Mouse (Mus musculus) MEL-GATA-1-ER (cell line): Measurements from ENCODE around the gene Sar1a.
A peak's percentile ranks its signal among the peaks of the same experiment; 100 is the strongest.

Experiments used
- DNase-seq: peaks from one replicate; pipeline ENCODE4 v3.0.0-alpha.2; 2012; ENCODE audit warnings: low read depth; ENCODE audit errors: extremely low read depth

The Sar1a gene

GRCm38 (mm10) chr10:61680015-61680913, at the start of gene Sar1a:
TSS of gene Sar1a (plus strand) at chr10:61680299.
- peak; percentile 86 for DNase-seq

- DNase-seq: no peak
These were observed 47.7 kb upstream of the Sar1a start for GRCm38 (mm10) chr10:61632445-61632844.

GRCm38 (mm10) chr10:61637055-61637454, 43.0 kb upstream of the Sar1a start:
- DNase-seq: no peak

- no peak for DNase-seq
These were observed 39.7 kb upstream of the Sar1a start for GRCm38 (mm10) chr10:61640363-61640762.

- DNase-seq: no peak
These were observed 33.5 kb upstream of the Sar1a start for GRCm38 (mm10) chr10:61646557-61646956.

GRCm38 (mm10) chr10:61647790-61648736, 32.0 kb upstream of the Sar1a start, which contains the start of gene Ppa1:
TSS of gene Ppa1 (plus strand) at chr10:61648552.
- peak; percentile 56 for DNase-seq

- peak; percentile 11 for DNase-seq
These were observed 31.1 kb upstream of the Sar1a start for GRCm38 (mm10) chr10:61648737-61649645.

GRCm38 (mm10) chr10:61654105-61654504, 26.0 kb upstream of the Sar1a start:
- DNase-seq: no peak

GRCm38 (mm10) chr10:61654691-61655090, 25.4 kb upstream of the Sar1a start:
- no peak for DNase-seq

- DNase-seq: no peak
These were observed 24.9 kb upstream of the Sar1a start for GRCm38 (mm10) chr10:61655188-61655587.

- no peak for DNase-seq
These were observed 22.9 kb upstream of the Sar1a start for GRCm38 (mm10) chr10:61656928-61657882.

- DNase-seq: no peak
These were observed 22.1 kb upstream of the Sar1a start for GRCm38 (mm10) chr10:61657985-61658384.

GRCm38 (mm10) chr10:61661887-61662286, 18.2 kb upstream of the Sar1a start:
- no peak for DNase-seq

GRCm38 (mm10) chr10:61662391-61662988, 17.6 kb upstream of the Sar1a start:
- DNase-seq: no peak

GRCm38 (mm10) chr10:61665111-61665510, 15.0 kb upstream of the Sar1a start:
- no peak for DNase-seq

GRCm38 (mm10) chr10:61665651-61666050, 14.4 kb upstream of the Sar1a start:
- no peak for DNase-seq

- DNase-seq: no peak
These were observed 10.8 kb upstream of the Sar1a start for GRCm38 (mm10) chr10:61669289-61669688.

- peak; percentile 52 for DNase-seq
These were observed 10.2 kb upstream of the Sar1a start for GRCm38 (mm10) chr10:61669896-61670295.

GRCm38 (mm10) chr10:61670758-61671157, 9.3 kb upstream of the Sar1a start:
- DNase-seq: no peak
